Mouse (Mus musculus) cortical plate, adult 2 months (tissue): ENCODE measurements at regions not wholly inside any gene's neighbourhood (a gene's known extent, or its start where the extent isn't known, plus 50 kb on each side); places are given as distances from the start of the nearest gene placed in this dataset.
A peak's percentile ranks its signal among the peaks of the same experiment; 100 is the strongest.

Source experiments
- H3K27ac ChIP-seq: fragments of 200-500 bp; 2 replicates; pipeline ENCODE4 v1.5.1; 2012; ENCODE audit warnings: low read length, control low read depth, inconsistent platforms; ENCODE audit not compliant: insufficient read depth
- H3K4me1 ChIP-seq: fragments of 200-500 bp; 2 replicates; pipeline ENCODE4 v1.6.1; 2011; ENCODE audit warnings: low read length; ENCODE audit not compliant: control insufficient read depth, insufficient read depth
- H3K4me3 ChIP-seq: fragments of 200-500 bp; 2 replicates; pipeline ENCODE4 v1.5.1; 2011; ENCODE audit warnings: mild to moderate bottlenecking, low read length, control low read depth; ENCODE audit not compliant: insufficient read depth
- CTCF ChIP-seq: fragments of 200-500 bp; IDR thresholded peaks from 2 replicates; pipeline ENCODE4 v1.5.1; 2011; ENCODE audit warnings: mild to moderate bottlenecking, control low read depth, low read length; ENCODE audit not compliant: insufficient read depth; ENCODE audit errors: extremely low read depth
- POLR2A ChIP-seq: fragments of 200-500 bp; IDR thresholded peaks from 2 replicates; pipeline ENCODE4 v1.6.1; 2011; ENCODE audit warnings: mild to moderate bottlenecking, low read length, control low read depth; ENCODE audit not compliant: insufficient read depth; ENCODE audit errors: extremely low read depth

- Histone ChIP-seq H3K4me3 (no peak overlapping the region), H3K4me1 (no peaks in the 10 kb centered on the region), H3K27ac (no peak overlapping the region)
- TF ChIP-seq POLR2A (no peak), CTCF (no peak)
Observed at GRCm38 (mm10) chr11:92743191-92743590, 354.6 kb upstream of the Car10 start.

- H3K4me1 ChIP-seq = no peaks in the 10 kb centered on the region
- H3K27ac ChIP-seq = no peak overlapping the region
- TF ChIP-seq CTCF (no peak), POLR2A (no peak)
- H3K4me3 ChIP-seq = no peak overlapping the region
Observed at GRCm38 (mm10) chr11:92758383-92758964, 339.4 kb upstream of the Car10 start.

DNA sequence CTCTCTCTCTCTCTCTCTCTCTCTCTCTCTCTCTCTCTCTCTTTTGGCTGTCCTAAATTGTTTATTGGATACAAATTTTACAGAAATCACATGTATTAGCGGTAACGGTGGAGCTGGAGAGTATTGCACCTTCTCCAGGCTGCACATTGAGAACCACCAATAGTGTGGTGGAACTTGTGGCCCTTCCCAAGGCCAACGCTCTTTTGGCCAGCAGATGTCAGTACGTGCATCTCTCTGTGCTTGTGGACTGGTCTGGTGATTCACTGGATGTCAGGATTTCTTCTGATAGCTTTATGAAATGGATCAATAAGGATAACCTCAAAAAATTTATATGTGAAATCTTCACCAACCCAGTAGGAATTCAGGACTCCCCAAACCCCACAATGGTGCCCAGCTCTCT, 327.9 kb upstream of the Car10 start:
- no peak overlapping the region for H3K4me3 ChIP-seq
- TF ChIP-seq CTCF (no peak), POLR2A (no peak)
- no peaks in the 10 kb centered on the region for H3K4me1 ChIP-seq
- H3K27ac ChIP-seq = no peak overlapping the region

DNA sequence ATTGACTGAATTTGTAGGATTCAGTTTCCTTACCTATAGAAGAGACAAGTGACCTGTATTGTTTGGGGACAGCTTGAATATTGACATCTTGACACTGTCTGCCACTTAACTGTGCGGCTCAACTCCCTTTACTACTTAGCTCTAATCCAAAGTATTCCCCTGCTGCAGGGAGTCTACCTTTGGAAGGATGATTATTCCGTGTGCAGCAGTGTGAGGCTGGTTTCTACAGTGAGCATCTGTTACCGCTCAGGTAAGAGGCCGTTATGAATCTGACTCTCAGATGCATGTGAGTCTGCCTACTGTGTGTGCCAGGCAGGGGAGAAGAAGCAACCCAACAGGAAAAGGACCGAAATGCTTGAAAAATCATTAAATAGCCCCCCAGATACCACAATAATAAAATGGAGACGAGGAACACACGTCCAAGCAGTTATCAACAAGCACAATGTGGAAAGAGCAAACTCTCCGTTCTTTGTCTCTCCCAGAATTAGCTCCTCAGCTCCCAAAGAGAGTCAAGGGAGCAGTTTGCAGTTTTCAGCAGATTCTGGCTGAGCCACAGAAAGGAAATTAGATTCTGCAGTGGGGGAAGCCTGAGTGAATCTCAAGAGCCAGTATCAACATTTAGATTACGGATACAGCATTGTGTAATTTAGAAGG, 324.8 kb upstream of the Car10 start:
- Histone ChIP-seq H3K27ac (no peak overlapping the region), H3K4me1 (no peaks in the 10 kb centered on the region), H3K4me3 (no peak overlapping the region)
- TF ChIP-seq CTCF (no peak), POLR2A (no peak)

DNA sequence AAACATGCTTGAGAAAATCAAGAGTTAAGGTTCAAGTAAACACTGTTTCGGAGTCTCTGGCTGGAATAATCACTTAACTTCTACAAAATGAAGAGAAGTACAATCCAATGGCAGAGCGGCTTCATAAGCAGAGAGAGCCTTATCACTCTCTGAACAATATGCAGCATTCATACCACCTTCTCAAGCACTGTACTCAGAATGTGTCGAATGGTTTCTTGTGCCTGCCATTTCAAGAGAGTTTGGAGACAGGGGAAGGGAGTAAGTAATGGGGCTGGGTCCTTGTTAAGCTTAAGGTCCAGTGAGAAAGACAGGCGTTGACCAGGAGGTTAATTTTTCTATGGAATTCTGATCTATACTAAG, 324.3 kb upstream of the Car10 start:
- no peak overlapping the region for H3K27ac ChIP-seq
- no peak overlapping the region for H3K4me3 ChIP-seq
- TF ChIP-seq POLR2A = no peak
- TF ChIP-seq CTCF = no peak
- H3K4me1 ChIP-seq = no peaks in the 10 kb centered on the region

- TF ChIP-seq CTCF = peak; percentile 26
- TF ChIP-seq POLR2A = no peak
- Histone ChIP-seq H3K4me1 (no peaks in the 10 kb centered on the region), H3K4me3 (no peak overlapping the region), H3K27ac (no peak overlapping the region)
Observed at GRCm38 (mm10) chr11:92774780-92775179, 323.0 kb upstream of the Car10 start.

DNA sequence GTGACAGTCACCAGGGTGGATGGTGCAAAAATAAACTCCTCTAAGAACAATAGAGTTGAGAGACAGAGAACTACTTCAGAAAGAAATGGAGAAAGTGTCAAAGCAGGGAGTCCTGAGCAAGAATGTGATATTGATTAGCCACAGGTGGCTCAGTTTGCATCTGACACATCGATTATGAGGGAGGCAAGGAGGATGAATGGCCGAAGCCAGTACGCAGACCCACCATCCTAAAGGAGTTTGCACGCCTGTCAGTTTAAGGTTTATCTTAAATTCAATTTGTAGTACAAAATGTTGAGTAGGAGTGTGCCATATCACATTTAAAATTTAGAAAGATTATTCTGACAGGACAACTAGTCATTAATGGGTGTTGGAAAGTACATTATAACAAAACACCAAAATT, 298.6 kb upstream of the Car10 start:
- no peak for TF ChIP-seq CTCF
- TF ChIP-seq POLR2A = no peak

More for the DNA sequence above, 298.6 kb upstream of the Car10 start:
- H3K4me1 ChIP-seq = no peaks in the 10 kb centered on the region
- no peak overlapping the region for H3K4me3 ChIP-seq
- H3K27ac ChIP-seq = no peak overlapping the region
